Mouse (Mus musculus): Measurements from ENCODE around the gene Tns3.

The Tns3 gene

DNA sequence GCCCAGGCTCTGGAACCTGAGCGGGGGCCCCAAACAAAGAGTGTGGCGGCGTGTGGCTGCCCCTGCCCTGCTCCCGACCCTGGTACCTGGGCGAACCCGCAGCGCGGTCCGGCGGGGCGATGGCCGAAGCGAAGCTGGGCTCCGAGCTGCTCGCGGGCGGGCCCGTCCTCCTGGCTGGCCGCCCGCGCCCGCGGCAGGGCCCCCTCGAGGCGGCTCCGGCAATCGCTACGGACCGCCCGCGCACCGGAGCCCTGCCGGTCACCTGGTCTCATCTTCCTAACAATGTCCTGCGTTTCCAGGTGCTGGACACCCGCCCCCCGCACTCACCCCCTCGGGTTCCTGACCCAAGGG is at the start of gene Tns3:
TSS of gene Tns3 (minus strand) at position 143 of the 351 bp plus-strand sequence.
- DNase-seq = peak in 1 of 2 experiments; percentile 38

DNA sequence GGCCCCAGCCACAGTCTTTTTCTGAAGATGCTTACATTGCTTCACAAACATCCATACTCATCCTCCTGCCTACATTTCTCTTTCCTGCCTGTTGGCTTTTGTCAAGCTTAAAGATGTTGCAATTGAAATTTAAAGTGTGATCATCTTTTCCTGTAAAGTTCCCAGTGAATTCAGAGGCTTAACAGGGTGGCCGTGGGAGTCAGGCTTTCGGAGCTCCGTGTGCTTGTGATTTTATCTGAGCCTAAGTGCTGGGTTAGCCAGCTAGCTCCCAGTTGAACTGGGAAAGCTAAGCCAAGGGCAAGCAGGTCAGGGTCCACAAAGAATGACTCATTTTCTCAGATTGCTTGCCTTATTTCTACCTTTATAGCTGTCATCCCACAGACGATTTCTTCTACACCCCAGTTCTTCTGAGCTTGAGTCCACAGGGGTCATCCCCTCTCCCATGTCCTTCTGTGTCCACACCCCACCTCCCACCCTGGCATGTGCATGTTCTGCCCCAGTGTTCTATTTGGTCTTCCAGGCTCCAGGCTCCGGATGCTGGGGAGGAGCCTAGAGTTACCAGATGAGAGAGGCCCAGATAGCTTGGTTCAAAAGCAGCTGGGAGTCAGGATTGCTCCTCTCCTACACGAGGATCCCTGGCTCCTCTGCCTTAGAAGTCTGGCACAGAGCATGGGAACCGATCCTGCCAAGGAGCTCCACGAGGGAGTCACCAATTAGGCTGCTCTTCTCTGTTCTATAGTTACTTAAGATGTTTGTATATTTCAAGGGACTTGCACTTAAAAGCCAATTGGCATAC is 42.1 kb upstream of the Tns3 start:
- no peak for DNase-seq

DNA sequence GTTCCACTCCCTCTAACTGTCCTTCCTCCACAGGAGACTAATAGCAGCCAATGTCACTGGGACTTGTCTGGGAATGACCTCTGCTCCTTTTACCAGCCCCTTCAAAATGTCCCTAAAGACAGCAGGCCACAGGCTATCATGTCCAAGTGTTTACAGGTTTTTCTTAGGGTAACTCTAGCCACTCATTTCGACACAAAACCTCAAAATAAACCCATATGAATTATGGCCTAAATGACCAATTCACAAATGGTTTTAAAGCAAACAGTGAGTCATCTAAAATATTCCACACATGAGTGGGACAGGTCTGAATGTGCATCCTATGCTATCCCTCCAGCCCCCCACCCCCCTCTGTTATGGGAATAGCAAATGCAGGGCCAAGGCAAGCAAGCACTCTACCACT is 40.8 kb upstream of the Tns3 start:
- no peak for DNase-seq

DNA sequence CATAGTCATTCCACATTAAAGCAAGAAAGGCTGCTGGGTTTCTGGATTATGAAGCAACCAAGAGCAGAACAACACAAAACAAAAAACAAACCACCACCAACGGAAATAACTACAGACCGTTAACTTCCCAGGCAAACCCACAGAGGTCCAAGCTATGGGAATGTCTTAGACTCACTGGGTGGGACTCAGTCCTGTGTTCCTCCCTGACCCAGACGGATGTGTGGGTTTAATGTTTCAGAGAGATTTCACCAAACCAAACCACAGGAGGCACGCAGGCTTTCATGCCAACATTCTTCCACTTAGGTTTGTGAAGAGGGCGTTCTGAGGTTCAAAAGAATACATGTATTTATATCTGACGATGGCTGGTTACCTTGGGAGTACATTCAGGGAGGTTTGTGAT is 39.5 kb upstream of the Tns3 start:
- no peak for DNase-seq

DNA sequence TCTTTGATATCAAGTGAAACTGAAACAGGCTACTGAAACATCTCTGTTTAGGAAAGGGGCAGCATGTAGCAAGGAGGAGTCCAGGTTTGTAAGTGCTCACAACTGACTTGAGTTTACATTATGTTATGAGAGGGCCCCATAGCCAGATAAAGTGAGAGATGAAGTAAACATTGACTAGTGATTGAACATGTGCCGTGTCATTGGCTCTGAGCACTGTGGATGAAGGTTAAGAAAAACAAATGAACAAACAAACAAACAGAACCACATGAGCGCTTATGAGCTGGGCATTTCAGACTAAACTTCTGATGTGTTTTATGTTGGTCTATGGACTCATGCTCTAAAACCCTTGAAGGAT is 38.2 kb upstream of the Tns3 start:
- no peak for DNase-seq

DNA sequence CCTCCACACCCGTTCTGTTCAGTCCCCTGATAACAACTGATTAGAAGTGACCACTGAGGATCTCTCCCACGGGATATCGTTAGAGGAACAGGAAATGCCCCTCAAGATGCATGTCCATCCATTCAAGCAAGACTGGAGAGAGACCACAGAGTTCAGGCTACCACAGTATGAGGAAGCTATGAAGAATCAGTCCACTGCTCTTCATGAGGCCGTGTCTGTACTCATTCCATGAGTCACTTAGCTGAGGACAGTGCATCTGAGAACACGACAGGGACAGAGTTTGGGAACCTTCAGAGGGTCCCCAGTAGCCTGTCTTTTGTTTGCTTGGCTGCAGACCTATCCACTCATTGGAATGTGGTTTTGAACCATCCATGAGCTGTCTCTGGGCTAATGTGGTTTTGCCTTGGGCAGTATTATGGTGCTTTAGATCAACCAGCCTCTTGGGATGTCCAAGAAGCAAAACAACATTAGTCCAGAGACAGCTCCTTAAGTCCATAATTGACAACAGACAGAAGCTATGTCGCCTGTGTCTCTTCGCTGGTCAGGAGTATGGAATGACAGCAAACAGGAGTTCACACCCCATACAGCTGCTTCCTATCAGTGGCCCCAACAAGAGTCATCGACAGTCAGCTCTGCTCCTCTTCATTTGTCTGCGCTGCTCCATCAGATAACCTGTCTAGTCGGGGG is 37.7 kb upstream of the Tns3 start:
- no peak for DNase-seq

DNA sequence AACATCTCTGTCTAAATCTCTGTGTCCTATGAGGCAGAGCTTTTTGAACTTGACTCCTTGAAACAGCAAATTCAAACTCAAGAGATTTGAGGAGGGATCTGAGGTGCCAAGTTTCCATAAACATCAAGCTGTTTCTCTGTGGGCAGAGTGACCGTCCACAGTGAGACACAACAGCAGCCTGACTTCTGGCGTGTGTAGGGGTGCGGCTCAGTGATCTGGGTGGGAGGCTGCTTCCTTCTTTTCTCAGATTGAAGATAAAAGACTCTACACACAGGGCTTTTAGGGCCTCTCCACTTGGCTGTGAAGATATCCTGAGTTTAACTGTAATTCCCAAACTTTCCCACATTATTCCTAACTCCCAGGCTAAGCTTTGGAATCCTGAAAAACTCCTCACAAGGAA is 37.1 kb upstream of the Tns3 start:
- DNase-seq = no peak

DNA sequence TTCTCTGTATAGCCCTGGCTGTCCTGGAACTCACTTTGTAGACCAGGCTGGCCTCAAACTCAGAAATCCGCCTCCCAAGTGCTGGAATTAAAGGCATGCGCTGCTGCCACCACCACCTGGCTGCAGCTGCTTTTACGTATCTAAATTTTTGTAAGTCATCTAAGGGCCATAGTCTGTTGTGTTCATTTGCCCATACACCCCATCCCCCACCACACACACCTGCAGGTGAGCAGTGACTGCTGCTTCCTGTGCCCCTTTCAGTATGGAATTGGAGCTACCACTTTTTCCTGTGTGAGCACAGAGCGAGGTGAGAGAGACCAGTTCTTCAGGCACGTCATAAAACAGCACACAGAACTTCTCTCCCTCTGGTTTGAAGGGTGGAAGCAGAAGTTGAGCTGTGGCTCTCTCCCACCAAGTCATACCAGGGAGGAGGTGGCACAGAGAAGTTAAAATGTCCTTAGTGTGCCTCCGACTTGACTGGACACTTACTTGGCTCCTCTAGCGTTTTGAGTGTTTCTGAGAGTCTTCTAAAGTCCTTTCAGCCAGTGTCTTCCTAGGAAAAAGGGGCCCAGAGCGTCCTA is 36.4 kb upstream of the Tns3 start:
- no peak for DNase-seq

DNA sequence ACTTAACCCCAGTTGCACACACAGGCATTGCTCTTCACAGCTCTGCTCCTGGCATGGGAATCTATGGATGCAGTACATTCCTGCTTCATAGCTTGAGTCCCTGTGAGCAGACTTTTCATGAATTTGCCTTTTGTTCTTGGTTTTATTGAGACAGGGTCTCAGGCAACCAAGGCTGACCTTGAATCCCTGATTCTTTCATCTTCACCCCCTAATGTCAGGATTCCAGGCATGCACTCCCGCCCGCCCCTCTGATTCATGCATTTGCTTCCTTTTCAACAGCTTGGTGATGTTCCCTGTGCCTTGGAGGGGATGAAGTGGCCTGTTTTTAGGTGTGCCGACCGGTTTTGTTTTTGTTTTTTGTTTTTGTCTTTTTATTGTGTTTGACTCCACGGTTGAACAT is 35.4 kb upstream of the Tns3 start:
- DNase-seq = no peak

DNA sequence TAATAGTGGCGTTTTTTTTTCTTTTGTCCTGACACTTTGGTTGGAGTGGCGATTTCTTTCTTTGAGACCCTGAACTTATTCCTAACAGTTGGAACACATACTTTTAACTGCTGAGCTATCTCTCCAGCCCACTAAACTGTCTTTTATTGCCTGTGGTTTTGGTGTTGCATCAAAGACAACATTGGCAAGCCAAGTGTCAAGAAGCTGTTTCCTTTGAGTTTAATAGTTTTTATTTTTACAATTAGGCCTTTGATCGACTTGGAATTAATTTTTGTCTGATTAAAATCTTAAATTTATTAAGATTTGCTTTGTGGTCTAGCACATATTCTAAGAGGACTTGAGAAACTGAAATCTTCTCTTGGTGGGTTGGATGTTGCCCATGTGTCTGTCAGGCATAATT is 33.3 kb upstream of the Tns3 start:
- no peak for DNase-seq

DNA sequence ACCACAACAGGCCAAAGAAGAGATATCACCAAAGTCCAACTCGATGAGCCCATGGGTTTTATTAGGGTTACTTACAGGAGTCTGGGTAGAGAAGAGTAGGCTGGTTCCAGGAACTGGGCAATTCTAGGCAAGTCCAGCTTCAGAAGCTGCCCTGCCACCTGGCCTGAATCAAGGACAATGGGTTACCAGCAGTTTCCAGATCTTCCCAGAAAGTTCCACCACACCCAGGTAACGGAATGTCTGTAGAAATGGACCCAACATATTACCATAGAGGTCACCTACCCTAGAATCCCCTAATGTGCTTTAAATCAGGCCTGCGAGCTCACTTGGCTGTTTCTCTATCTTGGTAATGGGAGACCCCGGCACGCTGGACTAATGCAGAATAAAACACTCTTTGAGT is 29.8 kb upstream of the Tns3 start:
- DNase-seq = no peak

DNA sequence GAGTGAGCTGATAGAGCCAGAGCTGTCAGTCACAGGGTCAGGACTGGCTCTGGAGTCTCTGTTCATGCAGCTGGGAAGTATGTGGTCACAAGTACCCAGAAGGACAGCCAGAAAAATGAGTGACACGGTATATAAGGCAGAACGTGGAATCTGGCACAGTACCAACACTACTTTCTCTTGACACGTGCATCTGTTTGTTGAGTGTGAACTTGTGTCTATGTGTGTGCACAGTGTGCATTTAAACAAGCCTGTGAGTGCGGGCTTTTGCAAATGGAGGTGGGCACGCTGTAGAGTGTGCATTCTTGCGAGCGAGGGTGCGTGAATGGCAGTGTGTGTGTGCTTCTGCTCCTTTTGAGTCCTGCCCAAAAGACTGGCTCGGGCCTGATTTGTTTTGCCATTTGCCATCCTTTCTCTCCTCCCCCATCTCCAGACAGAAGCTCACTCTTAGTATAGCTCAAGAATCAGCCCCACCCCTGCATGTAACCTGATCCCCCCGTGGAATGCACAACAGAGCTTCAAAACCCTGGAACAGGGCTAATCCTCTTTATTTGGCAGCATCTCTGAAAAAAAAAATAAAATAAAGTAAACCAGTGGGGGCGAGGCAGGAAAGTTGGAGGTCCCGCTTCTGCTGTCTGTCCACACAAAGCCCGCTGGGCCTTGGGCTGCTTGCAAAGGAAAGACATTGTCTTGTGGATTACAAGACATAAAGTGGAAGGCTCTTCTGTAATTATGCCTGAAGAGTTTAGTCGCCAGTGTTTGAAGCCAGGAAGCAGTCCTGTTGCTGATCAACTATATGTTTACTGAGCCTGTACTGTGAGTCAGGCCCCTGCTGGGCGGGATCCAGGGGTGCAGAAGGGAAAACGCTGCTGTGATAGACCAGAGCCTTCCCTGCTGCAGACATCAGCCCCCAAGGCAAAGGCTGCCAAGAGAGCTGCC is 28.5 kb upstream of the Tns3 start:
- DNase-seq = no peak

DNA sequence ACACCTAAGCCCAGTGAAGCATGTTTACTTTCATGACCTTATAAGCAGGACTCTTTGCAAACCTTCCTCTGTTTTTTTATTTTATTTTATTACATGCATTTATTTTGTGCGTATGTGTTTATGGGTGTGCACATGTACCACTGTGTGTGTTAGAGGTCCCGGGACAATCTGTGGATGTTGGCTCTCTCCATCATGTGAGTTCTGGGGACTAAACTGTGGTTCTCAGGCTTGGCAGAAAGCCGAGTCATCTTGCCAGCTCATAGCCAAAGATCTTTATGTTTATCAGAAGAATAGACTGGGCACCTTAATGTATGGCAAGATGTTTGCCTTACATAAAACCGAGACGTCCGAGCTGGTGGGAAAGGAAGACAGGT is 27.8 kb upstream of the Tns3 start:
- no peak for DNase-seq

DNA sequence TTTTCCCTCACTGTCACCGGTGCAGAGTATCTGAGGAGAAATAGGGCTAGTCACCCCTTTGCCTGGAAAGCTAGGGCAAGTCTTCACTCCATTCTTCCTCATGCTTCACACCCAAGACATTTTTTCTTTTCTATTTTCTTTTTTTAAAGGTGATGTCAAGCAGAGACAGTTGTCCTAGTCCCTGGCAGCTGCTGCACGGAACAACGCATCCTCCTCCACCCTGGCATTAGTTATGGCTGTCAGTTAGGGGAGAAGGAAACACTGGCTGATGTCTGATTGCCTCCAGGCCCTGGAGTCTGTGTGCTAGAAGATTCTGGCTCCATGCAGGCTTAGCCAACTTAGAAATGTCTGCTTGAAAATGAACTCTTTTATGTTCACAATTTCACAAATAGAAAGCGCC is 27.3 kb upstream of the Tns3 start:
- DNase-seq = no peak

DNA sequence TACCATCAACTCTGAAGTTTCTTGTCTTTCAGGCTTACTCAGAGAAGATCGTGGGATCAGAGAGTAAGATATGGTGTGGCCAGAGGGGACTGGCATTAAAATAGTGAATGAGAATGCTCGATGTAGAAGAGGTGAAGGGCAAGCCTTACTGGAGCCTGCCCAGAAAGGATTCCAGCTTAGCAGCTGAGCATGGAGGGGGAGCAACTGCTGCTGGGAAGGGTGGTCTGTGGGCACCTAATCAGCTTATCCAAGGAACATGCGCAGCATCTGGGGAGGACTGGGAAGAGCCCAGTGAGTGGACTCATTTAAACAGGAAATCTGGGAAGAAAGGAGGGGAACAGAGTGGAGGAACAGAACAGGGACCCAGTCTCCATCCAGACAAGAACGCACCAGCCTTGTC is 26.3 kb upstream of the Tns3 start:
- no peak for DNase-seq

DNA sequence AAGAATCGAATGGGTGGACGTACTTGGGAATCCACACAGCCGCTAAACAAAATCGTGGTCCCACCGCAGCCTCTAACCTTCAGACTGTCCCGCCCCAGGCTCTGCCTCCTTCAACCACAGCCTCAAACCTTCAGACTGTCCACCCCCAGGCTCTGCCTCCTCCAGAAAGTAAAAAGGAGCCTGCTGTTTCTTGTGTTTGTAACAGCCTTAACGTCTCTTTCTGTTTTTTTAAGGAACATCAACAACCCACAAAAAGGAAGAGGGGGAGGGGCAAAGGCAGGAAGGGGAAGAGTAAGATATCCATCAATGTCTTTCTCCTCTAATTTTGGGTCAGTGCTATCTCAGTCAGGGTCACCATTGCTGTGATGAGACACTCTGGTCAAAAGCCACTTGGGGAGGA is 25.2 kb upstream of the Tns3 start:
- DNase-seq = no peak

DNA sequence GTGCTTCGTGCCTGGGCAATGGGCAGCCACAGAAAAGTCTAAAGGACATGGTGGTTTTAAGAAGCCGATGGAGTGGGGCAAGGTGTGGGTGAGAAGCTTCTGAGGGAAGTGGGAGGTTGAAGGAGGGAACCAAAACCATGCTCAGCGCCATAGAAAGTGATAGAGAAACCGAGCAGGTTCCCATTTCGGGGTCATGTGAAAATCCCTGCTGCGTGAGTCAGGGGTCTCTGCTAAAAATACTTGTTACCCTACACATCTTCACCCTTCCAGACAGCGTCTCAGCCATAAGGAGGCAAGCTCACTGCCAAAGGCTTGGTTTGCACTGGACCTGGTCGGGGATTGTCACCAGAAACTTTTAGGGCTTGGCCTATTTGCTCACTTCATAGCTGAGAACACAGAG is 24.6 kb upstream of the Tns3 start:
- DNase-seq = no peak

DNA sequence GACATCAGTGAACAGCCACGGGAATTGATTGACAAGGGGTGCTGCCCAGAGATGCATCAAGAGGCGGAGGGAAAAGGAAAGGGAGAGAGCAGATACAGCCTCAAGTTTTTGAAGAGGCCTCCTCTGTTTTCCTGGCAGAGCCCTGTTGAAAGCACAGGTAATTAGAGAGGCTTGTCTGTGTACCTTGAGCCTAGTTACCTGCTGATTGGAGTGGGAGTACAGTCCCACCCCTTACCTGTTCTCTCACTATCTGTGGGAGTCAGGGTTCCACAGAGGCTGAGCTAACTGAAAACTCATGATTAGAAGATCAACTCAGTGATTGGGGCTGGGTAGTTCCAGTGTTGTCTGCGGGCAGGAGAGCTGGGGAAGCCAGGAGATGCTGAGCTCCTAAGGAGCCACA is 22.2 kb upstream of the Tns3 start:
- DNase-seq = no peak

DNA sequence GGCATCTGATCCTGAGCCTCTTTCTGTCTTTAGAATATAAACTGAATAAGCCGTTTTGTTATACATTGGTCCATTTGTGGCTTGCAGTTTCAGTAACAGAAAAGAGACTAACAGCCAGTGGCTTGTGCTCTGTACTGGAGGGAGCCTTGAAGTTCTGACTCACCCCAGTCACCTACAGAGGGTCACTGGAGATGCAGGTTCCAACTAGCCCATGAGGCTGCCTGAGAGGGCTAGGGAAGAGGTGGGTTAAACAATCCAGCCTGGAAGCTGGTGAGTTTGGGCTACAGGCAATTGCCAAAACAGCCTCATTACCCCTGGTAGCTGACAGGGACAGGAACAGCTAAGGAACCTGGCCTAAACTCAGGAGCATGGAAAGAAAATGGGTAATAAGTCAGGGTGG is 21.7 kb upstream of the Tns3 start:
- DNase-seq = no peak

DNA sequence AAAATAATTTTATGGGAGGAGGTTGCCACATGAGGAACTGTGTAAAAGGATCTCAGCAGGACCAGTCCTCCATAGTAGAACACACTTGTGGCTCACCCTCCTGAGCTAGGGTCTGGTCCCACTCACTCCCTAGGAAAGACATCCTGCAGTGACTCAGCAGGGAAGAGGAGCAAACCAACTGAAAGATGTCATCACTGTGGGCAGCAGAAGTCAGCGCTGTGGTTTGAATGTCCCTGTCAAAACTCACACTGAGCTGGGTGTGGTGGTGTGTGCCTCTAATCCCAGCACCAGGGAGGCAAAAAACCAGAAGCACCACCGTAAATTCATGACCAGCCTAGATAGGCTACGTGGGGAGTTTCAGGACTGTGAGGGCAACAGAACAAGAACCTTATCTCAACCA is 20.9 kb upstream of the Tns3 start:
- no peak for DNase-seq

DNA sequence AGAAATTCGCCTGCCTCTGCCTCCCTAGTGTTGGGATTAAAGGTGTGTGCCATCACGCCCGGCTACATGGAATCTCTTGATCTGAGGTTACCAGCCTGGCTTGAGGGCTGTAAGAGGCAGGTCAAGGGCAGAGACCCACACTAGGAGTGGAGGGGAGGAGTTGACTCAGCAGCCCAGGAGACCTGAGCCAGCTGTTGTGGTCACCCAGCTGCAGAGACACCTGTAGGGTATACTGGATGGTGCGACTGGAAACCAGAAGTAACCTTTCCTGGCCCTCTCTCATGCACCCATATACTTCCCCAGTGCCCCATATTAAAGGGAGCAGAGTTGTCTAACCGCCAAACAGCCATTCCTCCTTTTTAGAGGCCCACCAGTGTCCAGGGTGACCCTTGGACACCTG is 19.9 kb upstream of the Tns3 start:
- no peak for DNase-seq

DNA sequence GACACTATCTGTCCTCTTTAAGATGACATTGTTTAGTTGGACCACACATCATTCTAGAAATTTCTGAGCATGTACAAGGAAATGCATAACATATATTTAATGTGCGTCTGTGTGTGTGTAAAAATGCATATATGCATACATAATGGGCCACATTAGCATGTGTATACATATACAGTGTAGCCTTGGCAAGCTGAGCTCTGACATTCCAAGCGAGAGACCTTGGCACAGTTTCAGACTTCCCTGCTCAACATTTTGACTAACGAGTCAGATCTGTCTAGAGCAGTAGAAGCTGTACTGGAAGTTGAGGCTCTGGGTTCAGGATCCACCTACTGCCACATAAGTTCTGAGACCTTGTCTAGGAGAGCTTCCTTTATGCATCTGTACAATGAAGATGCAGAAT is 17.0 kb upstream of the Tns3 start:
- no peak for DNase-seq

DNA sequence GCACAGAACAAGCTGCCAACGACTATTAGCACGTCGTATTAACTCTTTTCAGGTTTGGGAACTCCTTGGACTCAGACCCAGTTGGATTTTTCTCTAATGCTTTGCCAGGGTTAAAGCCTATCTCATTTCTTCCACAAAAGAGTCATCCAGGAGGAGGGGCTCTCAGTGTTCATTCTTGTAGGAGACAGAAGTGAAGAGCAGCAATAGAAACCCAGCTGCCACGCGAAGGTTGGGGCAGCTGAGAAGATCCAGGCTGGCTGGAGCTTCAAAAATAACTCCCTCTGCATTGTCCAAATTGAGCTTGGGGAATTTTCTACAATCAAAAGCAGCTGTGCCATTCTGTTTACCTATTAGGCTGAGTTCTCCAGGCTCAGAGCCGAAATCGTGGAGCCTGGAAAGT is 16.3 kb upstream of the Tns3 start:
- DNase-seq = no peak

DNA sequence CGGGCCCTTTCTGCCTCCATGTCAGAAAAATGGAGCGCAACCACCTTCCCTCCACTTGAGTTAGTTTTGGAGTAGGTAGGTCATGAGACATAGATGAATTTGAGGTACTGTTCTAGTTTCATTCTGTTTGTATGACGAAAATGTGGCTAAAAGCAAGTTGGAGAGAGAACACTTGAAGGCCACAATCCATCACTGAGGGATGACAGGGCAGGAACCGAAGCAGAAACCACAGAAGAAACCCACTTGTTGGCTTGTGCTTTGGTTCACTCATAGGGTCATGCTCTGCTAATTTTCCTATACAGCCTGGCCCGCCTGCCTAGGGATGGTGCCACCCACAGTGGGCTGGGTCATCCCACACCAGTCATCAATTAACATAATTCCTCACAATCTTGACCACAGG is 14.9 kb upstream of the Tns3 start:
- DNase-seq = no peak
